Mouse (Mus musculus): ENCODE measurements around the gene Pik3ca.

GRCm38 (mm10) chr3:32367516-32367915 is 30.0 kb upstream of the Pik3ca start:
- TF ChIP-seq EP300 (IDR thresholded peaks at IDR 0.05; ENCODE audit: low read depth) (no peak), CTCF (IDR thresholded peaks at IDR 0.05; ENCODE audit: low read depth) (no peak)
